Mouse (Mus musculus) lung, embryonic 16.5 days (tissue): ENCODE measurements at regions not wholly inside any gene's neighbourhood (a gene's known extent, or its start where the extent isn't known, plus 50 kb on each side); places are given as distances from the start of the nearest gene placed in this dataset.

Experiments used
- ATAC-seq: fragments of 200-750 bp; cut with Nextera tagmentation; 2 replicates; pipeline ENCODE4 v1.8.0; 2017; ENCODE audit warnings: low read depth, mild to moderate bottlenecking, moderate library complexity
- H3K27ac ChIP-seq: fragments of 300-500 bp; sonication (generic); 2 replicates; pipeline ENCODE4 v1.5.1; 2014; ENCODE audit warnings: mild to moderate bottlenecking, control low read depth, low read length
- H3K27me3 ChIP-seq: fragments of 300-500 bp; sonication (generic); 2 replicates; pipeline ENCODE4 v1.6.1; 2014; ENCODE audit warnings: low read depth, low read length, mixed read lengths; ENCODE audit not compliant: control insufficient read depth, insufficient read depth
- H3K36me3 ChIP-seq: fragments of 300-500 bp; sonication (generic); 2 replicates; pipeline ENCODE4 v1.6.1; 2014; ENCODE audit warnings: low read length; ENCODE audit not compliant: control insufficient read depth, insufficient read depth
- H3K4me1 ChIP-seq: fragments of 300-500 bp; sonication (generic); replicated peaks from 2 replicates; pipeline ENCODE4 v1.6.1; 2014; ENCODE audit warnings: low read length, mixed read lengths; ENCODE audit not compliant: control insufficient read depth, insufficient read depth
- H3K4me2 ChIP-seq: fragments of 300-500 bp; sonication (generic); 2 replicates; pipeline ENCODE4 v1.6.1; 2014; ENCODE audit warnings: low read depth, low read length, control low read depth
- H3K4me3 ChIP-seq: fragments of 300-500 bp; sonication (generic); 2 replicates; pipeline ENCODE4 v1.5.1; 2014; ENCODE audit warnings: mild to moderate bottlenecking, low read length, control low read depth
- H3K9ac ChIP-seq: fragments of 300-500 bp; sonication (generic); 2 replicates; pipeline ENCODE4 v1.6.1; 2014; ENCODE audit warnings: low read length, control low read depth
- H3K9me3 ChIP-seq: fragments of 300-500 bp; sonication (generic); 2 replicates; pipeline ENCODE4 v1.6.1; 2016; ENCODE audit warnings: low read length; ENCODE audit not compliant: control insufficient read depth
- WGBS: fragments of 180-500 bp; shearing (Covaris S2); extraction: QIAGEN DNeasy Blood & Tissue Kit; methylation state at CpG from one replicate; pipeline ENCODE4 v1.1.7; 2014; 5-methylcytosine and 5-hydroxymethylcytosine counted together

- Histone ChIP-seq H3K27me3 (no peaks in the 10 kb centered on the region), H3K4me1 (no peaks in the 10 kb centered on the region), H3K27ac (no peak overlapping the region), H3K4me2 (no peak overlapping the region), H3K36me3 (no peaks in the 10 kb centered on the region), H3K9me3 (no peaks in the 10 kb centered on the region), H3K4me3 (no peak overlapping the region), H3K9ac (no peak overlapping the region)
- no peak for ATAC-seq
Observed at GRCm38 (mm10) chrX:129272135-129272534, 477.4 kb upstream of the Diaph2 start.

GRCm38 (mm10) chrX:129303987-129304386 lies 445.6 kb upstream of the Diaph2 start:
- ATAC-seq, result no peak
- Histone ChIP-seq H3K4me2 (no peak overlapping the region), H3K4me1 (no peaks in the 10 kb centered on the region), H3K36me3 (no peaks in the 10 kb centered on the region), H3K27me3 (no peaks in the 10 kb centered on the region), H3K9ac (no peak overlapping the region), H3K27ac (no peak overlapping the region), H3K9me3 (no peaks in the 10 kb centered on the region), H3K4me3 (no peak overlapping the region)
- 32% methylated on average over 5 of the region's 5 CpGs for WGBS

GRCm38 (mm10) chrX:129309380-129309779 lies 440.2 kb upstream of the Diaph2 start:
- H3K9me3 ChIP-seq, result no peaks in the 10 kb centered on the region
- no peaks in the 10 kb centered on the region for H3K27me3 ChIP-seq
- peak; percentile 70; the same call in 1 of the 2 replicates for ATAC-seq
- no peaks in the 10 kb centered on the region for H3K4me1 ChIP-seq
- H3K27ac ChIP-seq, result no peak overlapping the region
- no peak overlapping the region for H3K4me2 ChIP-seq
- no peak overlapping the region for H3K4me3 ChIP-seq
- H3K36me3 ChIP-seq, result no peaks in the 10 kb centered on the region
- no peak overlapping the region for H3K9ac ChIP-seq

GRCm38 (mm10) chrX:129329441-129329840 lies 420.1 kb upstream of the Diaph2 start:
- ATAC-seq, result no peak
- no peaks in the 10 kb centered on the region for H3K27me3 ChIP-seq
- H3K4me1 ChIP-seq, result no peaks in the 10 kb centered on the region
- H3K4me3 ChIP-seq, result no peak overlapping the region
- H3K9ac ChIP-seq, result no peak overlapping the region
- H3K9me3 ChIP-seq, result no peaks in the 10 kb centered on the region
- H3K27ac ChIP-seq, result no peak overlapping the region
- H3K36me3 ChIP-seq, result no peaks in the 10 kb centered on the region
- no peak overlapping the region for H3K4me2 ChIP-seq
- WGBS, result 26% methylated on average over 1 of the region's 1 CpGs

- WGBS, result 94% methylated on average over 1 of the region's 1 CpGs
Observed at GRCm38 (mm10) chrX:129332810-129333209, 416.7 kb upstream of the Diaph2 start.

More at GRCm38 (mm10) chrX:129332810-129333209, 416.7 kb upstream of the Diaph2 start:
- Histone ChIP-seq H3K9ac (no peak overlapping the region), H3K9me3 (no peaks in the 10 kb centered on the region), H3K36me3 (no peaks in the 10 kb centered on the region), H3K4me1 (no peaks in the 10 kb centered on the region), H3K27ac (no peak overlapping the region), H3K27me3 (no peaks in the 10 kb centered on the region), H3K4me3 (no peak overlapping the region), H3K4me2 (no peak overlapping the region)
- ATAC-seq, result no peak
